Mouse (Mus musculus) limb, embryonic 14.5 days (tissue): ENCODE measurements at regions not wholly inside any gene's neighbourhood (a gene's known extent, or its start where the extent isn't known, plus 50 kb on each side); places are given as distances from the start of the nearest gene placed in this dataset.
A peak's percentile ranks its signal among the peaks of the same experiment; 100 is the strongest.

Experiments
- ATAC-seq: fragments of 200-750 bp; cut with Nextera tagmentation; 2 replicates; pipeline ENCODE4 v1.8.0; 2017; ENCODE audit warnings: low read depth, moderate number of reproducible peaks, moderate TSS enrichment; ENCODE audit not compliant: low FRiP score
- DNase-seq: peaks from one replicate; pipeline ENCODE4 v3.0.0-alpha.2; 2015; ENCODE audit warnings: low spot score
- H3K27ac ChIP-seq: fragments of 300-500 bp; sonication (generic); replicated peaks from 2 replicates; pipeline ENCODE4 v1.5.1; 2014; ENCODE audit warnings: low read depth, mild to moderate bottlenecking, low read length, moderate library complexity, mixed read lengths
- H3K27me3 ChIP-seq: fragments of 300-500 bp; sonication (generic); 2 replicates; pipeline ENCODE4 v1.6.1; 2014; ENCODE audit warnings: low read length, mixed read lengths; ENCODE audit not compliant: control insufficient read depth, insufficient read depth
- H3K36me3 ChIP-seq: fragments of 300-500 bp; sonication (generic); 2 replicates; pipeline ENCODE4 v1.6.1; 2014; ENCODE audit warnings: mild to moderate bottlenecking, low read length, moderate library complexity, mixed read lengths; ENCODE audit not compliant: control insufficient read depth, insufficient read depth
- H3K4me1 ChIP-seq: fragments of 300-500 bp; sonication (generic); 2 replicates; pipeline ENCODE4 v1.6.1; 2014; ENCODE audit warnings: antibody characterized with exemption, low read length, mixed read lengths; ENCODE audit not compliant: control insufficient read depth, insufficient read depth
- H3K4me2 ChIP-seq: fragments of 300-500 bp; sonication (generic); replicated peaks from 2 replicates; pipeline ENCODE4 v1.6.1; 2014; ENCODE audit warnings: low read depth, mild to moderate bottlenecking, low read length, moderate library complexity; ENCODE audit not compliant: severe bottlenecking
- H3K4me3 ChIP-seq: fragments of 300-500 bp; sonication (generic); replicated peaks from 2 replicates; pipeline ENCODE4 v1.5.1; 2014; ENCODE audit warnings: low read length
- H3K9ac ChIP-seq: fragments of 300-500 bp; sonication (generic); 2 replicates; pipeline ENCODE4 v1.6.1; 2014; ENCODE audit warnings: mild to moderate bottlenecking, low read depth, low read length, moderate library complexity; ENCODE audit not compliant: severe bottlenecking
- H3K9me3 ChIP-seq: fragments of 300-500 bp; sonication (generic); 2 replicates; pipeline ENCODE4 v1.6.1; 2016; ENCODE audit warnings: low read length; ENCODE audit not compliant: control insufficient read depth
- POLR2A ChIP-seq: fragments of 200-500 bp; IDR thresholded peaks from 2 replicates; pipeline ENCODE4 v1.8.0; 2012; ENCODE audit warnings: inconsistent platforms, mild to moderate bottlenecking, moderate library complexity, borderline replicate concordance; ENCODE audit not compliant: insufficient read depth, insufficient read length; ENCODE audit errors: extremely low read depth
- WGBS: fragments of 180-500 bp; shearing (Covaris S2); extraction: QIAGEN DNeasy Blood & Tissue Kit; methylation state at CpG from one replicate; pipeline ENCODE4 v1.1.7; 2014; 5-methylcytosine and 5-hydroxymethylcytosine counted together

- DNase-seq (no peak), ATAC-seq (no peak)
- Histone ChIP-seq H3K4me3 (no peak overlapping the region), H3K27ac (no peak overlapping the region), H3K36me3 (no peaks in the 10 kb centered on the region), H3K4me2 (no peak overlapping the region), H3K9me3 (no peaks in the 10 kb centered on the region), H3K9ac (no peak overlapping the region), H3K27me3 (no peaks in the 10 kb centered on the region), H3K4me1 (no peaks in the 10 kb centered on the region)
- TF ChIP-seq POLR2A = no peak
- WGBS = 64% methylated on average over 1 of the region's 1 CpGs
These were observed 665.2 kb upstream of the Fat3 start for GRCm38 (mm10) chr9:17166331-17166730.

- DNase-seq (peak; percentile 69), ATAC-seq (peak; percentile 72)
- no peak overlapping the region for H3K4me2 ChIP-seq
- H3K27ac ChIP-seq = no peak overlapping the region
- H3K9me3 ChIP-seq = no peaks in the 10 kb centered on the region
- H3K27me3 ChIP-seq = no peaks in the 10 kb centered on the region
- WGBS = 12% methylated on average over 5 of the region's 5 CpGs
- H3K9ac ChIP-seq = no peak overlapping the region
- no peak for TF ChIP-seq POLR2A
- H3K4me1 ChIP-seq = peaks cover 5% of the 10 kb centered on the region; the same call in 1 of the 2 replicates
- no peak overlapping the region for H3K4me3 ChIP-seq
- H3K36me3 ChIP-seq = no peaks in the 10 kb centered on the region
These were observed 657.6 kb upstream of the Fat3 start for GRCm38 (mm10) chr9:17158481-17159366.

- Histone ChIP-seq H3K4me1 (no peaks in the 10 kb centered on the region), H3K9me3 (no peaks in the 10 kb centered on the region), H3K4me2 (no peak overlapping the region), H3K36me3 (no peaks in the 10 kb centered on the region), H3K9ac (no peak overlapping the region), H3K4me3 (no peak overlapping the region), H3K27me3 (no peaks in the 10 kb centered on the region), H3K27ac (no peak overlapping the region)
- DNase-seq = peak; percentile 11
- peak; percentile 30; the same call in 1 of the 2 replicates for ATAC-seq
- WGBS = 47% methylated on average over 1 of the region's 1 CpGs
- TF ChIP-seq POLR2A = no peak
These were observed 651.3 kb upstream of the Fat3 start for GRCm38 (mm10) chr9:17152369-17152768.

GRCm38 (mm10) chr9:17149424-17149823, 648.3 kb upstream of the Fat3 start:
- Histone ChIP-seq H3K27me3 (no peaks in the 10 kb centered on the region), H3K4me2 (no peak overlapping the region), H3K4me3 (no peak overlapping the region), H3K4me1 (no peaks in the 10 kb centered on the region), H3K36me3 (no peaks in the 10 kb centered on the region), H3K9me3 (no peaks in the 10 kb centered on the region), H3K9ac (no peak overlapping the region), H3K27ac (no peak overlapping the region)
- no peak for TF ChIP-seq POLR2A
- DNase-seq (no peak), ATAC-seq (no peak)
- 29% methylated on average over 2 of the region's 2 CpGs for WGBS
